Mouse (Mus musculus) MEL (cell line): ENCODE measurements around the gene Cdkn1a. TPM values are rescaled to one million over a fixed set of nuclear protein-coding genes. Genes with fewer than 3 reads are reported as not detected.

Experiments used
- DNase-seq: peaks from one replicate; pipeline ENCODE4 v3.0.0; 2011; ENCODE audit warnings: low read depth, low spot score
- H3K27ac ChIP-seq: 2 replicates; pipeline ENCODE4 v1.5.1; 2012; ENCODE audit warnings: low read depth, mild to moderate bottlenecking, control low read depth, low read length, moderate library complexity; ENCODE audit not compliant: control insufficient read depth
- H3K27me3 ChIP-seq, 2 experiments: fragments of 150-350 bp in 1 of 2; sonication (generic) in 1 of 2; 2 replicates each; pipeline ENCODE4 v1.6.1; 2012; ENCODE audit warnings: low read length in 2 of 2, mild to moderate bottlenecking in 2 of 2, improper control_type of control experiment in 1 of 2, moderate library complexity in 1 of 2; ENCODE audit not compliant: insufficient read depth in 2 of 2, control insufficient read depth in 1 of 2
- H3K36me3 ChIP-seq, 2 experiments: 2 replicates each; pipeline ENCODE4 v1.6.1; 2012 to 2014; ENCODE audit warnings: low read length in 2 of 2, improper control_type of control experiment in 1 of 2, inconsistent platforms in 1 of 2, mild to moderate bottlenecking in 1 of 2; ENCODE audit not compliant: insufficient read depth in 2 of 2, control insufficient read depth in 1 of 2
- H3K4me1 ChIP-seq, 2 experiments: fragments of 150-350 bp in 1 of 2; sonication (generic) in 1 of 2; 2 replicates each; pipeline ENCODE4 v1.6.1; 2012; ENCODE audit warnings: low read length in 2 of 2, improper control_type of control experiment in 1 of 2, mild to moderate bottlenecking in 1 of 2; ENCODE audit not compliant: insufficient read depth in 2 of 2, control insufficient read depth in 1 of 2
- H3K4me3 ChIP-seq, 2 experiments: fragments of 150-350 bp in 1 of 2; sonication (generic) in 1 of 2; 2 replicates each; pipeline ENCODE4 v1.5.1; 2012; ENCODE audit warnings: low read depth in 2 of 2, low read length in 2 of 2, mild to moderate bottlenecking in 2 of 2, moderate library complexity in 2 of 2, control low read depth in 1 of 2, improper control_type of control experiment in 1 of 2; ENCODE audit not compliant: control insufficient read depth in 1 of 2, insufficient read depth in 1 of 2
- H3K79me2 ChIP-seq: 2 replicates; pipeline ENCODE4 v1.6.1; 2012; ENCODE audit warnings: mild to moderate bottlenecking, low read length, moderate library complexity; ENCODE audit not compliant: control insufficient read depth, poor library complexity, insufficient read depth
- H3K9ac ChIP-seq: 2 replicates; pipeline ENCODE4 v1.6.1; 2012; ENCODE audit warnings: low read depth, mild to moderate bottlenecking, control low read depth, low read length, moderate library complexity; ENCODE audit not compliant: control insufficient read depth, poor library complexity, severe bottlenecking
- H3K9me3 ChIP-seq: fragments of 150-350 bp; sonication (generic); replicated peaks from 2 replicates; pipeline ENCODE4 v1.6.1; 2012; ENCODE audit warnings: mild to moderate bottlenecking, low read length, improper control_type of control experiment, moderate library complexity; ENCODE audit not compliant: insufficient read depth
- BHLHE40 ChIP-seq: IDR thresholded peaks from 2 replicates; pipeline ENCODE4 v1.6.1; 2012; ENCODE audit warnings: low read depth, mild to moderate bottlenecking, inconsistent platforms, low read length, improper control_type of control experiment, borderline replicate concordance
- CHD2 ChIP-seq: IDR thresholded peaks from 2 replicates; pipeline ENCODE4 v1.6.1; 2011; ENCODE audit warnings: low read length, improper control_type of control experiment
- CTCF ChIP-seq, 3 experiments: IDR thresholded peaks in 2 of 3; conservative IDR thresholded peaks in 1 of 3; 2 replicates each; pipeline ENCODE4 v1.5.1; 2011 to 2012; ENCODE audit warnings: low read length in 3 of 3, low read depth in 2 of 3, mild to moderate bottlenecking in 2 of 3, improper control_type of control experiment in 1 of 3, inconsistent platforms in 1 of 3, mixed read lengths in 1 of 3, moderate library complexity in 1 of 3; ENCODE audit not compliant: control insufficient read depth in 1 of 3, insufficient read depth in 1 of 3, poor library complexity in 1 of 3, severe bottlenecking in 1 of 3
- E2F4 ChIP-seq: IDR thresholded peaks from 2 replicates; pipeline ENCODE4 v1.6.1; 2011; ENCODE audit warnings: low read depth, low read length, improper control_type of control experiment, borderline replicate concordance
- ELF1 ChIP-seq: IDR thresholded peaks from 2 replicates; pipeline ENCODE4 v1.6.1; 2014; ENCODE audit warnings: low read depth, mild to moderate bottlenecking, inconsistent platforms, low read length, improper control_type of control experiment, moderate library complexity
- ETS1 ChIP-seq: IDR thresholded peaks from 2 replicates; pipeline ENCODE4 v1.6.1; 2012; ENCODE audit warnings: low read depth, mild to moderate bottlenecking, inconsistent platforms, low read length, improper control_type of control experiment, moderate library complexity
- GATA1 ChIP-seq: IDR thresholded peaks from 2 replicates; pipeline ENCODE4 v1.6.1; 2011; ENCODE audit warnings: low read depth, low read length, improper control_type of control experiment
- HCFC1 ChIP-seq: IDR thresholded peaks from 2 replicates; pipeline ENCODE4 v1.6.1; 2012; ENCODE audit warnings: low read depth, mild to moderate bottlenecking, inconsistent platforms, low read length, improper control_type of control experiment, moderate library complexity
- JUND ChIP-seq: IDR thresholded peaks from 2 replicates; pipeline ENCODE4 v1.6.1; 2011; ENCODE audit warnings: low read depth, mild to moderate bottlenecking, improper control_type of control experiment, low read length
- MAFK ChIP-seq: IDR thresholded peaks from 2 replicates; pipeline ENCODE4 v1.6.1; 2011; ENCODE audit warnings: low read depth, mild to moderate bottlenecking, low read length, improper control_type of control experiment, borderline replicate concordance
- MAZ ChIP-seq: IDR thresholded peaks from 2 replicates; pipeline ENCODE4 v1.6.1; 2012; ENCODE audit warnings: low read depth, mild to moderate bottlenecking, inconsistent platforms, low read length, improper control_type of control experiment
- MXI1 ChIP-seq: IDR thresholded peaks from 2 replicates; pipeline ENCODE4 v1.6.1; 2011; ENCODE audit warnings: mild to moderate bottlenecking, low read depth, low read length, improper control_type of control experiment
- POLR2A ChIP-seq, 2 experiments: IDR thresholded peaks; 2 replicates each; pipeline ENCODE4 v1.6.1; 2011 to 2012; ENCODE audit warnings: low read length in 2 of 2, mild to moderate bottlenecking in 2 of 2, control low read depth in 1 of 2, improper control_type of control experiment in 1 of 2, low read depth in 1 of 2, moderate library complexity in 1 of 2; ENCODE audit not compliant: control insufficient read depth in 1 of 2, insufficient read depth in 1 of 2, poor library complexity in 1 of 2
- POLR2AphosphoS2 ChIP-seq: IDR thresholded peaks from 2 replicates; pipeline ENCODE4 v1.6.1; 2011; ENCODE audit warnings: low read length, improper control_type of control experiment
- RAD21 ChIP-seq: IDR thresholded peaks from 2 replicates; pipeline ENCODE4 v1.6.1; 2011; ENCODE audit warnings: mild to moderate bottlenecking, low read depth, low read length, improper control_type of control experiment
- SIN3A ChIP-seq: IDR thresholded peaks from 2 replicates; pipeline ENCODE4 v1.6.1; 2012; ENCODE audit warnings: low read length, improper control_type of control experiment, inconsistent platforms
- SMC3 ChIP-seq: IDR thresholded peaks from 2 replicates; pipeline ENCODE4 v1.6.1; 2011; ENCODE audit warnings: low read depth, low read length, improper control_type of control experiment
- TCF12 ChIP-seq: IDR thresholded peaks from 2 replicates; pipeline ENCODE4 v1.6.1; 2014; ENCODE audit warnings: low read depth, mild to moderate bottlenecking, inconsistent platforms, low read length, improper control_type of control experiment, moderate library complexity
- UBTF ChIP-seq: IDR thresholded peaks from 2 replicates; pipeline ENCODE4 v1.6.1; 2012; ENCODE audit warnings: low read depth, mild to moderate bottlenecking, inconsistent platforms, low read length, improper control_type of control experiment, moderate library complexity, borderline replicate concordance; ENCODE audit not compliant: insufficient read depth
- ZC3H11A ChIP-seq: IDR thresholded peaks from 2 replicates; pipeline ENCODE4 v1.6.1; 2012; ENCODE audit warnings: low read depth, mild to moderate bottlenecking, inconsistent platforms, low read length, improper control_type of control experiment
- ZKSCAN1 ChIP-seq: IDR thresholded peaks from 2 replicates; pipeline ENCODE4 v1.6.1; 2012; ENCODE audit warnings: low read depth, mild to moderate bottlenecking, inconsistent platforms, low read length, improper control_type of control experiment, moderate library complexity
- ZMIZ1 ChIP-seq: IDR thresholded peaks from 2 replicates; pipeline ENCODE4 v1.6.1; 2012; ENCODE audit warnings: low read depth, mild to moderate bottlenecking, inconsistent platforms, low read length, improper control_type of control experiment, moderate library complexity
- polyA plus RNA-seq, 2 experiments: library from polyadenylated mRNA; stranded (reverse) in 1 of 2; unstranded in 1 of 2; fragments of >175 nt in 1 of 2; fragments of >200 nt in 1 of 2; gene quantifications; 2 replicates each; pipeline versions ENCODE4 v1.2.1 to v1.2.4; 2012; ENCODE audit warnings: low replicate concordance in 2 of 2, low read depth in 1 of 2; ENCODE audit not compliant: insufficient read length in 2 of 2, insufficient read depth in 1 of 2, missing spikeins in 1 of 2
- total RNA-seq: library from RNA; depleted of rRNA; stranded (reverse); fragments of 300-350 nt; gene quantifications from 2 replicates; pipeline ENCODE4 v1.2.3, GENCODE M21; 2012

The Cdkn1a gene
- total and polyA plus RNA-seq, 3 experiments: 2.0 to 21.0 TPM; not detected in 1

DNA sequence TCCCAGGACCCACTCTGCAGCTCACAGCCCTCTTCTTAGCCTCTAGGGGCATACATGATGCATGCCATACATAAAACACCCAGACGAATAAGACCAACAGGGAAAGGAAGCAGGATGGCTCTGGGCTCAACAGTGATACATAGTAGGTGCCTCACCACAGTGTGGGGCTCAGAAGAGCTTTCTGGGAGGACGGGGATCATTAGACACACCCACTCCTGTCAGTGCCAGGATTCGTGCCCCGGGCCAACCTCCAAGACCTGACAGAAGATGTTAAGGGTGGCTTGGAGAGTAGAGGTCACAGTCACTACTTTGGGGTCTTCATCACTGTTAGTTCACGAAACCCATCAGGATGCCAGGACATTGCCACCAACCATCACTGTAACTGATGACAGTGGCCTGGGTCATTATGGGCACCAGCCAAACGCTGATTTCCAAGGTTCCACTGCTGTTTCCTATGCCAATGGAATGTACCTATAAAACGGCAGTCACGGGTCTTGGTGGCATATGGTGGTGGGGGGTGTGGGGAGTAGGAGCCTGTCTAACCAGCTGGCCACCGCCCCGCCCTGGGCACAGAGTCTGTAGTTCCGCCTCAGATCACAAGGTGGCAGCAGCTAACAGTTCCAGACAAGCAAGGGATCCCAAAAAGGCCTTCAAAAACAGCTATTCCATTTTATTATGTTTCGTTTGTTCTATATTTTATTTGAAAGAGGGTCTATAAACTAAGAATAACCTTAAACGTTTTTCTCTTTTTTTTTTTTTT, 41.8 kb upstream of the Cdkn1a start:
- DNase-seq: peak; percentile 82
- peaks cover 4% of the 10 kb centered on the region in 2 experiments; a peak in 3 of 4 replicates for H3K36me3 ChIP-seq

DNA sequence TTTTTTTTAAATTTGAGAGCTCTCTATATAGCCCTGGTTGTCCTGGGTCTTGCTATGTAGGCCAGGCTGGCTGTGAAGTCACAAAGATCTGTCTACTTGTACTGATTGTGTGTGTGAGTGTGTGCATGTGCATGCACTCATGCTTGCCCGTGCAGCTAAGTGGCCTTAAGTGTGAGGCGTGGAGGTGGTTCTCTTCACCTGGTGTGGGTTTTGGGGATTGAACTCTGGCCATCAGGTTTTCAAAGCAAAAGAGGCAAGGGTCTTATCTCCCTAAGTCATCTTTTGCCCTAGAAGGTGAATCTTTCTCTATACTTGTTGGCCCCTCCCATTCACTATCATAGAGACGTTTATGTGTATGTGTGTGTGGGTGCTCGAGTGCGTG, 41.3 kb upstream of the Cdkn1a start:
- TF ChIP-seq JUND (no peak), CHD2 (no peak), RAD21 (no peak), GATA1 (peak; percentile 38; the same call in 1 of the 2 replicates), ELF1 (no peak)
- H3K27ac ChIP-seq: no peak overlapping the region
- H3K9ac ChIP-seq: no peak overlapping the region
- peaks cover under 1 to 4% of the 10 kb centered on the region in 2 experiments; a peak in 2 of 4 replicates for H3K36me3 ChIP-seq
- no peaks in the 10 kb centered on the region for H3K9me3 ChIP-seq
- H3K79me2 ChIP-seq: no peaks in the 10 kb centered on the region
- peaks cover under 1 to 6% of the 10 kb centered on the region in 2 experiments; a peak in 2 of 4 replicates for H3K4me1 ChIP-seq
- DNase-seq: no peak
- H3K4me3 ChIP-seq: no peak overlapping the region
- H3K27me3 ChIP-seq: no peaks in the 10 kb centered on the region

More for the DNA sequence above, 41.8 kb upstream of the Cdkn1a start:
- Histone ChIP-seq H3K4me3 (no peak overlapping the region), H3K9ac (no peak overlapping the region), H3K27ac (no peak overlapping the region), H3K4me1 (peaks cover 0 to 6% of the 10 kb centered on the region in 2 experiments; a peak in 1 of 4 replicates), H3K9me3 (no peaks in the 10 kb centered on the region), H3K79me2 (no peaks in the 10 kb centered on the region), H3K27me3 (no peaks in the 10 kb centered on the region)
- no peak for TF ChIP-seq UBTF
- no peak for TF ChIP-seq ZMIZ1
- TF ChIP-seq E2F4: no peak
- peak; percentile 73; the same call in 1 of the 2 replicates for TF ChIP-seq SIN3A
- no peak for TF ChIP-seq POLR2AphosphoS2
- TF ChIP-seq MAZ: peak; percentile 53; the same call in 1 of the 2 replicates
- TF ChIP-seq CTCF (IDR thresholded peaks at IDR 0.05 in 2 of 3, conservative IDR thresholded peaks at IDR 0.05 in 1 of 3; ENCODE audit: control insufficient read depth in 1 of 3, insufficient read depth in 1 of 3, low read depth in 2 of 3, low read length in 3 of 3, poor library complexity in 1 of 3, severe bottlenecking in 1 of 3): peak; percentile 62 to 94 (median 93); a peak in 5 of 6 replicates
- no peak for TF ChIP-seq TCF12
- TF ChIP-seq ETS1: no peak
- no peak for TF ChIP-seq MXI1
- peak in 1 of 2 experiments; percentile 22; a peak in 1 of 4 replicates for TF ChIP-seq POLR2A (IDR thresholded peaks at IDR 0.05; ENCODE audit: control insufficient read depth in 1 of 2, insufficient read depth in 1 of 2, low read depth in 1 of 2, low read length in 2 of 2, poor library complexity in 1 of 2)
- TF ChIP-seq ZC3H11A: peak; percentile 94
- 0 out of 2 replicates have a peak, but pooled peaks have one; percentile 11 for TF ChIP-seq BHLHE40
- no peak for TF ChIP-seq MAFK
- 0 out of 2 replicates have a peak, but pooled peaks have one; percentile 32 for TF ChIP-seq ZKSCAN1
- peak; percentile 91 for TF ChIP-seq RAD21
- TF ChIP-seq SMC3: peak; percentile 97
- no peak for TF ChIP-seq HCFC1
